Mouse (Mus musculus) kidney, postnatal 0 days (tissue): ENCODE measurements around the gene Gm29666. TPM values are rescaled to one million over a fixed set of nuclear protein-coding genes. Genes with fewer than 3 reads are reported as not detected.

Experiments used
- ATAC-seq: fragments of 200-750 bp; cut with Nextera tagmentation; replicated peaks from 2 replicates; pipeline ENCODE4 v1.8.0; 2017; ENCODE audit warnings: low read depth, moderate number of reproducible peaks, moderate TSS enrichment, moderate library complexity; ENCODE audit not compliant: low FRiP score
- DNase-seq: peaks from one replicate; pipeline ENCODE4 v3.0.0-alpha.2; 2016; ENCODE audit warnings: low spot score
- H3K27ac ChIP-seq: fragments of 300-500 bp; sonication (generic); 2 replicates; pipeline ENCODE4 v1.5.1; 2014; ENCODE audit warnings: mild to moderate bottlenecking
- H3K27me3 ChIP-seq: fragments of 300-500 bp; sonication (generic); 2 replicates; pipeline ENCODE4 v1.6.1; 2014; ENCODE audit warnings: low read length, mixed read lengths; ENCODE audit not compliant: insufficient read depth
- H3K36me3 ChIP-seq: fragments of 300-500 bp; sonication (generic); 2 replicates; pipeline ENCODE4 v1.6.1; 2014; ENCODE audit warnings: low read length, mixed read lengths; ENCODE audit not compliant: insufficient read depth
- H3K4me1 ChIP-seq: fragments of 300-500 bp; sonication (generic); replicated peaks from 2 replicates; pipeline ENCODE4 v1.6.1; 2014; ENCODE audit warnings: antibody characterized with exemption, low read length, mixed read lengths; ENCODE audit not compliant: insufficient read depth
- H3K4me2 ChIP-seq: fragments of 300-500 bp; sonication (generic); 2 replicates; pipeline ENCODE4 v1.6.1; 2014; ENCODE audit warnings: mild to moderate bottlenecking, low read length, moderate library complexity, mixed read lengths
- H3K4me3 ChIP-seq: fragments of 300-500 bp; sonication (generic); replicated peaks from 2 replicates; pipeline ENCODE4 v1.5.1; 2014; ENCODE audit warnings: low read depth, low read length
- H3K9ac ChIP-seq: fragments of 300-500 bp; sonication (generic); 2 replicates; pipeline ENCODE4 v1.6.1; 2014; ENCODE audit warnings: low read depth, low read length
- H3K9me3 ChIP-seq: fragments of 300-500 bp; sonication (generic); replicated peaks from 2 replicates; pipeline ENCODE4 v1.6.1; 2016; ENCODE audit warnings: low read length, inconsistent platforms, mixed read lengths
- CTCF ChIP-seq: IDR thresholded peaks from 2 replicates; pipeline ENCODE4 v1.5.1; 2016; ENCODE audit warnings: antibody characterized with exemption, low read depth, mild to moderate bottlenecking, moderate library complexity
- WGBS: fragments of 180-500 bp; shearing (Covaris S2); extraction: QIAGEN DNeasy Blood & Tissue Kit; methylation state at CpG from one replicate; pipeline ENCODE4 v1.1.7; 2014; 5-methylcytosine and 5-hydroxymethylcytosine counted together
- polyA plus RNA-seq: library from polyadenylated mRNA; unstranded; fragments of >200 nt; fragmentation: Nextera tagmentation; extraction: Ambion mirVana; gene quantifications from 2 replicates; pipeline ENCODE4 v1.2.1, GENCODE M21; 2015

Gene Gm29666
- polyA plus RNA-seq, result 0.25 and 0.26 TPM in 2 replicates

GRCm38 (mm10) chr15:84919938-84920337 lies at the start of gene Gm29666:
Gm29666 (minus strand) TSS chr15:84920038.
- no peak for ATAC-seq
- DNase-seq, result no peak
- Histone ChIP-seq H3K27ac (no peak within 1 kb of the TSS), H3K4me2 (no peak within 1 kb of the TSS), H3K9ac (no peak within 1 kb of the TSS), H3K36me3 (0 out of 2 replicates have a peak, but pooled peaks cover 2% of the 10 kb centered on the region), H3K4me3 (no peak within 1 kb of the TSS), H3K4me1 (0 out of 2 replicates have a peak, but pooled peaks cover 4% of the 10 kb centered on the region), H3K9me3 (no peaks in the 10 kb centered on the region), H3K27me3 (no peaks in the 10 kb centered on the region)
- WGBS, result 95% methylated on average over 3 of the region's 3 CpGs
- no peak for TF ChIP-seq CTCF

- no peak for ATAC-seq
- no peak overlapping the region for H3K9ac ChIP-seq
- DNase-seq, result no peak
- no peak overlapping the region for H3K4me2 ChIP-seq
- H3K27me3 ChIP-seq, result no peaks in the 10 kb centered on the region
- no peak overlapping the region for H3K27ac ChIP-seq
- H3K4me3 ChIP-seq, result no peak overlapping the region
- H3K9me3 ChIP-seq, result no peaks in the 10 kb centered on the region
- no peaks in the 10 kb centered on the region for H3K4me1 ChIP-seq
- TF ChIP-seq CTCF, result no peak
- no peaks in the 10 kb centered on the region for H3K36me3 ChIP-seq
- 87% methylated on average over 4 of the region's 4 CpGs for WGBS
Observed at GRCm38 (mm10) chr15:84968534-84968933, 48.7 kb upstream of the Gm29666 start.

GRCm38 (mm10) chr15:84965575-84966360 lies 45.9 kb upstream of the Gm29666 start:
- Histone ChIP-seq H3K4me3 (no peak overlapping the region), H3K36me3 (no peaks in the 10 kb centered on the region), H3K9ac (no peak overlapping the region), H3K27me3 (no peaks in the 10 kb centered on the region), H3K4me1 (no peaks in the 10 kb centered on the region), H3K4me2 (no peak overlapping the region), H3K9me3 (no peaks in the 10 kb centered on the region), H3K27ac (no peak overlapping the region)
- ATAC-seq (no peak), DNase-seq (peak; percentile 76)
- TF ChIP-seq CTCF, result no peak
- 69% methylated on average over 7 of the region's 7 CpGs for whole genome bisulfite sequencing

GRCm38 (mm10) chr15:84964771-84965170 lies 44.9 kb upstream of the Gm29666 start:
- ATAC-seq (no peak), DNase-seq (no peak)
- no peak for TF ChIP-seq CTCF
- Histone ChIP-seq H3K27me3 (no peaks in the 10 kb centered on the region), H3K9me3 (no peaks in the 10 kb centered on the region), H3K4me1 (no peaks in the 10 kb centered on the region), H3K4me2 (no peak overlapping the region), H3K9ac (no peak overlapping the region), H3K36me3 (no peaks in the 10 kb centered on the region), H3K27ac (no peak overlapping the region), H3K4me3 (no peak overlapping the region)
- WGBS, result 50% methylated on average over 5 of the region's 5 CpGs

DNA sequence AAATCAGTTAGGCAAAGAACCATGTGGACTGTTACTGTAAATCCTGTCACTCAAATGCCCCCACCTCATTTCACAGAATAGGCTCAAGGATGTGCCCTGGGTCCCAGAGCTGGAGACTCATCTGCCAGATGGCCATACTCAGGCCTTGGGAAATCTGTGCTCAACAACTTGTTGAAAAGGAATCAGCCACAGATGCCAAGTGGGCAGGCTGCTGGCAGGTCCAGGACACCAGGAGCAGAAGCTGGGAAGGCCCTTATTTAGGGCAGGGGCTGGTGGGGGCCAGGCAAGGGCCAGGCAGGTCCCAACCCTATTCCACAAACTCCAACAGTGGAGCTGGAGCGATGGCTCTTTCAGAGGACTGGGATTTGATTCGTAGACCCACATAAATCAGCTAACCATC lies 42.7 kb upstream of the Gm29666 start:
- TF ChIP-seq CTCF, result no peak
- no peaks in the 10 kb centered on the region for H3K9me3 ChIP-seq
- H3K27ac ChIP-seq, result no peak overlapping the region
- no peaks in the 10 kb centered on the region for H3K4me1 ChIP-seq
- H3K27me3 ChIP-seq, result no peaks in the 10 kb centered on the region
- no peak for DNase-seq
- 68% methylated on average over 2 of the region's 2 CpGs for WGBS
- no peak overlapping the region for H3K4me2 ChIP-seq
- H3K4me3 ChIP-seq, result no peak overlapping the region
- no peak overlapping the region for H3K9ac ChIP-seq
- peaks cover 6% of the 10 kb centered on the region; the same call in 1 of the 2 replicates for H3K36me3 ChIP-seq
- ATAC-seq, result no peak

DNA sequence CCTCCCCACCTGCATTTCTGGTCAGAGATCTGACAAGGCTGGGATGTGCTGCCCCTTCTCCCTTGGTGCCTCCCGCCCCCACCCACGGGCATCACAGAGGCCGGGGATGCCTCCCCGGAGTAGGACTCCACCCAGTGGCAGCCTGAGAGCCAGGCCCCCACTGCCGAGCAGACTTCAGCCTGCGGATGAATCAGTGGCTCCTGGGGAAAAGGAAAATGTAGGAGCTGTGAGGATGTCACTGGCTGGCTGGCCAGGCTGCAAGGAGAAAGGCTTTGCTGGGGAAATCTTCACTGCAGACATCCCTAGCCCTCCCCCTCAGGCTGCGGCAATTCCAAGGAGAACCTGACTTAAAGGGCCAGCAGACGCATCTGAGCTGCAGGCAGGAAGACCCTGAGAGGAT lies 40.9 kb upstream of the Gm29666 start:
- Histone ChIP-seq H3K4me2 (no peak overlapping the region), H3K27ac (no peak overlapping the region), H3K9ac (no peak overlapping the region), H3K27me3 (no peaks in the 10 kb centered on the region), H3K4me1 (no peaks in the 10 kb centered on the region), H3K36me3 (peaks cover 6% of the 10 kb centered on the region; the same call in 1 of the 2 replicates), H3K9me3 (no peaks in the 10 kb centered on the region), H3K4me3 (no peak overlapping the region)
- ATAC-seq (no peak), DNase-seq (no peak)
- WGBS, result 28% methylated on average over 8 of the region's 8 CpGs
- TF ChIP-seq CTCF, result no peak

- no peak for TF ChIP-seq CTCF
- no peak overlapping the region for H3K27ac ChIP-seq
- no peaks in the 10 kb centered on the region for H3K27me3 ChIP-seq
- peaks cover 8% of the 10 kb centered on the region; the same call in 1 of the 2 replicates for H3K36me3 ChIP-seq
- DNase-seq (no peak), ATAC-seq (no peak)
- WGBS, result 79% methylated on average over 6 of the region's 6 CpGs
- no peak overlapping the region for H3K9ac ChIP-seq
- no peak overlapping the region for H3K4me3 ChIP-seq
- no peaks in the 10 kb centered on the region for H3K9me3 ChIP-seq
- H3K4me2 ChIP-seq, result no peak overlapping the region
- H3K4me1 ChIP-seq, result no peaks in the 10 kb centered on the region
Observed at GRCm38 (mm10) chr15:84959891-84960290, 40.1 kb upstream of the Gm29666 start.
